Mouse (Mus musculus) hindbrain, embryonic 14.5 days (tissue): ENCODE results near the gene Usp32. TPM values are rescaled to one million over a fixed set of nuclear protein-coding genes. Genes with fewer than 3 reads are reported as not detected.

Experiments used
- ATAC-seq: fragments of 200-750 bp; cut with Nextera tagmentation; 2 replicates; pipeline ENCODE4 v1.8.0; 2017; ENCODE audit warnings: moderate number of reproducible peaks, mild to moderate bottlenecking, moderate TSS enrichment, moderate library complexity; ENCODE audit not compliant: low FRiP score
- DNase-seq: peaks from one replicate; pipeline ENCODE4 v3.0.0-alpha.2; 2015; ENCODE audit warnings: low spot score
- H3K27ac ChIP-seq: fragments of 300-500 bp; sonication (generic); 2 replicates; pipeline ENCODE4 v1.5.1; 2014; ENCODE audit warnings: mild to moderate bottlenecking, moderate library complexity
- H3K27me3 ChIP-seq: fragments of 300-500 bp; sonication (generic); 2 replicates; pipeline ENCODE4 v1.6.1; 2014; ENCODE audit warnings: mild to moderate bottlenecking, low read length, mixed read lengths; ENCODE audit not compliant: control insufficient read depth, insufficient read depth
- H3K36me3 ChIP-seq: fragments of 300-500 bp; sonication (generic); replicated peaks from 2 replicates; pipeline ENCODE4 v1.6.1; 2014; ENCODE audit not compliant: control insufficient read depth, insufficient read depth
- H3K4me1 ChIP-seq: fragments of 300-500 bp; sonication (generic); replicated peaks from 2 replicates; pipeline ENCODE4 v1.6.1; 2014; ENCODE audit warnings: antibody characterized with exemption, low read length, mixed read lengths; ENCODE audit not compliant: control insufficient read depth, insufficient read depth
- H3K4me2 ChIP-seq: fragments of 300-500 bp; sonication (generic); replicated peaks from 2 replicates; pipeline ENCODE4 v1.6.1; 2014; ENCODE audit warnings: mild to moderate bottlenecking, moderate library complexity
- H3K4me3 ChIP-seq: fragments of 300-500 bp; sonication (generic); replicated peaks from 2 replicates; pipeline ENCODE4 v1.5.1; 2014; ENCODE audit warnings: mild to moderate bottlenecking, low read length
- H3K9ac ChIP-seq: fragments of 300-500 bp; sonication (generic); 2 replicates; pipeline ENCODE4 v1.6.1; 2014
- H3K9me3 ChIP-seq: fragments of 300-500 bp; sonication (generic); 2 replicates; pipeline ENCODE4 v1.6.1; 2016; ENCODE audit warnings: low read length; ENCODE audit not compliant: control insufficient read depth
- WGBS: fragments of 180-500 bp; shearing (Covaris S2); extraction: QIAGEN DNeasy Blood & Tissue Kit; methylation state at CpG from one replicate; pipeline ENCODE4 v1.1.7; 2014; 5-methylcytosine and 5-hydroxymethylcytosine counted together
- polyA plus RNA-seq: library from polyadenylated mRNA; unstranded; fragments of >200 nt; fragmentation: Nextera tagmentation; extraction: Ambion mirVana; gene quantifications from 2 replicates; pipeline ENCODE4 v1.2.1, GENCODE M21; 2014

Usp32 gene
- polyA plus RNA-seq, 1 experiment from 2014 or later, result 18.8 TPM

GRCm38 (mm10) chr11:84976706-84977105, 163.3 kb downstream of the Usp32 start:
- Histone ChIP-seq H3K36me3 (no peaks in the 10 kb centered on the region), H3K4me2 (no peak overlapping the region), H3K4me3 (no peak overlapping the region), H3K9me3 (no peaks in the 10 kb centered on the region), H3K27ac (no peak overlapping the region), H3K9ac (no peak overlapping the region), H3K27me3 (no peaks in the 10 kb centered on the region), H3K4me1 (no peaks in the 10 kb centered on the region)
- ATAC-seq, result no peak
- WGBS, result 84% methylated on average over 3 of the region's 3 CpGs
- no peak for DNase-seq

- Histone ChIP-seq H3K4me1 (no peaks in the 10 kb centered on the region), H3K9me3 (no peaks in the 10 kb centered on the region), H3K27ac (no peak overlapping the region), H3K9ac (no peak overlapping the region), H3K4me3 (no peak overlapping the region), H3K27me3 (no peaks in the 10 kb centered on the region), H3K4me2 (no peak overlapping the region), H3K36me3 (no peaks in the 10 kb centered on the region)
- no peak for DNase-seq
- ATAC-seq, result no peak
- 75% methylated on average over 7 of the region's 7 CpGs for WGBS
Measured at GRCm38 (mm10) chr11:84974582-84974981, 165.4 kb downstream of the Usp32 start.

GRCm38 (mm10) chr11:84973661-84974060, 166.3 kb downstream of the Usp32 start:
- Histone ChIP-seq H3K9ac (no peak overlapping the region), H3K4me2 (no peak overlapping the region), H3K4me1 (no peaks in the 10 kb centered on the region), H3K27me3 (no peaks in the 10 kb centered on the region), H3K9me3 (no peaks in the 10 kb centered on the region), H3K27ac (no peak overlapping the region), H3K4me3 (no peak overlapping the region), H3K36me3 (no peaks in the 10 kb centered on the region)
- ATAC-seq, result no peak
- no peak for DNase-seq
- WGBS, result 68% methylated on average over 5 of the region's 5 CpGs

GRCm38 (mm10) chr11:84972067-84972466, 167.9 kb downstream of the Usp32 start:
- no peak for DNase-seq
- H3K4me2 ChIP-seq, result no peak overlapping the region
- no peaks in the 10 kb centered on the region for H3K27me3 ChIP-seq
- no peaks in the 10 kb centered on the region for H3K36me3 ChIP-seq
- H3K4me3 ChIP-seq, result no peak overlapping the region
- peaks cover 5% of the 10 kb centered on the region for H3K4me1 ChIP-seq
- WGBS, result 80% methylated on average over 3 of the region's 3 CpGs
- ATAC-seq, result no peak
- H3K9ac ChIP-seq, result no peak overlapping the region
- H3K27ac ChIP-seq, result no peak overlapping the region
- H3K9me3 ChIP-seq, result no peaks in the 10 kb centered on the region

- WGBS, result 61% methylated on average over 6 of the region's 6 CpGs
Measured at GRCm38 (mm10) chr11:84968775-84969174, 171.2 kb downstream of the Usp32 start.

GRCm38 (mm10) chr11:84968309-84968708, 171.7 kb downstream of the Usp32 start:
- Histone ChIP-seq H3K36me3 (no peaks in the 10 kb centered on the region), H3K4me2 (no peak overlapping the region), H3K9ac (no peak overlapping the region), H3K9me3 (no peaks in the 10 kb centered on the region), H3K27me3 (no peaks in the 10 kb centered on the region), H3K27ac (no peak overlapping the region), H3K4me1 (peaks cover 8% of the 10 kb centered on the region), H3K4me3 (no peak overlapping the region)
- no peak for ATAC-seq
- whole genome bisulfite sequencing, result 80% methylated on average over 4 of the region's 4 CpGs
- no peak for DNase-seq

More at GRCm38 (mm10) chr11:84968775-84969174, 171.2 kb downstream of the Usp32 start:
- Histone ChIP-seq H3K27ac (no peak overlapping the region), H3K9me3 (no peaks in the 10 kb centered on the region), H3K4me3 (no peak overlapping the region), H3K4me2 (no peak overlapping the region), H3K4me1 (peaks cover 8% of the 10 kb centered on the region), H3K36me3 (no peaks in the 10 kb centered on the region), H3K27me3 (no peaks in the 10 kb centered on the region), H3K9ac (no peak overlapping the region)
- ATAC-seq (no peak), DNase-seq (no peak)

- Histone ChIP-seq H3K27me3 (no peaks in the 10 kb centered on the region), H3K4me3 (no peak overlapping the region), H3K9me3 (no peaks in the 10 kb centered on the region), H3K36me3 (no peaks in the 10 kb centered on the region), H3K9ac (no peak overlapping the region), H3K4me1 (peaks cover 8% of the 10 kb centered on the region), H3K4me2 (no peak overlapping the region), H3K27ac (no peak overlapping the region)
- 10% methylated on average over 5 of the region's 5 CpGs for WGBS
- no peak for DNase-seq
- no peak; the same call in 1 of the 2 replicates for ATAC-seq
Measured at GRCm38 (mm10) chr11:84967113-84967512, 172.8 kb downstream of the Usp32 start.

- Histone ChIP-seq H3K9me3 (no peaks in the 10 kb centered on the region), H3K36me3 (no peaks in the 10 kb centered on the region), H3K4me3 (no peak overlapping the region), H3K9ac (no peak overlapping the region), H3K4me1 (peaks cover 8% of the 10 kb centered on the region), H3K4me2 (no peak overlapping the region), H3K27ac (no peak overlapping the region), H3K27me3 (no peaks in the 10 kb centered on the region)
- WGBS, result 56% methylated on average over 4 of the region's 4 CpGs
- ATAC-seq, result no peak
- no peak for DNase-seq
Measured at GRCm38 (mm10) chr11:84966696-84967095, 173.3 kb downstream of the Usp32 start.

GRCm38 (mm10) chr11:84963556-84963955, 176.4 kb downstream of the Usp32 start:
- Histone ChIP-seq H3K4me2 (no peak overlapping the region), H3K9ac (no peak overlapping the region), H3K27me3 (peaks cover 18% of the 10 kb centered on the region), H3K36me3 (no peaks in the 10 kb centered on the region), H3K27ac (no peak overlapping the region), H3K4me1 (peaks cover 8% of the 10 kb centered on the region), H3K9me3 (no peaks in the 10 kb centered on the region), H3K4me3 (no peak overlapping the region)
- WGBS, result 78% methylated on average over 3 of the region's 3 CpGs
- no peak for DNase-seq
- ATAC-seq, result no peak

GRCm38 (mm10) chr11:84962536-84962935, 177.4 kb downstream of the Usp32 start:
- no peak overlapping the region for H3K27ac ChIP-seq
- H3K9me3 ChIP-seq, result no peaks in the 10 kb centered on the region
- ATAC-seq (no peak), DNase-seq (no peak)
- H3K27me3 ChIP-seq, result peaks cover 28% of the 10 kb centered on the region
- no peak overlapping the region for H3K4me2 ChIP-seq
- no peak overlapping the region for H3K4me3 ChIP-seq
- peaks cover 13% of the 10 kb centered on the region for H3K4me1 ChIP-seq
- no peak overlapping the region for H3K9ac ChIP-seq
- H3K36me3 ChIP-seq, result no peaks in the 10 kb centered on the region
- WGBS, result 99% methylated on average over 4 of the region's 4 CpGs
